24 mouse cellular contexts compared by ENCODE assay signal in genomic region chr4:13196752-13197151, GRCm38 (mm10).
"Had no signal": no experiment of that assay in that cellular context is flagged by ENCODE, and none has a peak within 500 bp of the region (broad histone marks: within the 10 kb centered on the region; RNA-seq: fewer than 3 reads in every experiment).

No protein-coding gene starts in this region.

- H3K9ac ChIP-seq: limb, embryonic 13.5 days; liver, embryonic 12.5 days; liver, embryonic 15.5 days; lung, embryonic 15.5 days; midbrain, embryonic 13.5 days; neural tube, embryonic 13.5 days; stomach, embryonic 15.5 days had no signal

- H3K9me3 ChIP-seq: limb, embryonic 10.5 days; limb, embryonic 13.5 days; liver, embryonic 12.5 days; liver, embryonic 15.5 days; lung, embryonic 15.5 days; megakaryocyte, embryonic 14.5 days; midbrain, embryonic 10.5 days; midbrain, embryonic 13.5 days; neural tube, embryonic 13.5 days; stomach, embryonic 15.5 days had no signal

- H3K36me3 ChIP-seq: limb, embryonic 10.5 days; limb, embryonic 13.5 days; liver, embryonic 12.5 days; liver, embryonic 15.5 days; lung, embryonic 15.5 days; midbrain, embryonic 10.5 days; midbrain, embryonic 13.5 days; neural tube, embryonic 13.5 days; stomach, embryonic 15.5 days had no signal

- H3K4me3 ChIP-seq: limb, embryonic 10.5 days; limb, embryonic 13.5 days; liver, embryonic 12.5 days; liver, embryonic 15.5 days; lung, embryonic 15.5 days; megakaryocyte, embryonic 14.5 days; midbrain, embryonic 10.5 days; midbrain, embryonic 13.5 days; myocyte; neural tube, embryonic 13.5 days; stomach, embryonic 15.5 days had no signal

- H3K4me2 ChIP-seq: limb, embryonic 13.5 days; liver, embryonic 12.5 days; liver, embryonic 15.5 days; lung, embryonic 15.5 days; midbrain, embryonic 13.5 days; neural tube, embryonic 13.5 days; stomach, embryonic 15.5 days had no signal

- H3K27ac ChIP-seq: limb, embryonic 10.5 days; limb, embryonic 13.5 days; liver, embryonic 12.5 days; liver, embryonic 15.5 days; lung, embryonic 15.5 days; midbrain, embryonic 10.5 days; midbrain, embryonic 13.5 days; neural tube, embryonic 13.5 days; stomach, embryonic 15.5 days had no signal

- DNase-seq: kidney, adult 9 months; kidney, postnatal 14 days; kidney, postnatal 4 days; layer of hippocampus, adult 9-11 months; liver; lung, adult 18-20 months; lung, postnatal 10 days; lung, postnatal 36 days; retina, postnatal 1 day; right cerebral cortex, postnatal 25 days; spleen, adult 18-20 months; thymus, postnatal 25 days had no signal

- H3K27me3 ChIP-seq: limb, embryonic 13.5 days; liver, embryonic 12.5 days; liver, embryonic 15.5 days; lung, embryonic 15.5 days; megakaryocyte, embryonic 14.5 days; midbrain, embryonic 13.5 days; neural tube, embryonic 13.5 days; stomach, embryonic 15.5 days had no signal

- ATAC-seq: liver, embryonic 12.5 days; midbrain, embryonic 13.5 days; midbrain, embryonic 16.5 days had no signal

- H3K4me1 ChIP-seq: limb, embryonic 10.5 days; limb, embryonic 13.5 days; liver, embryonic 12.5 days; liver, embryonic 15.5 days; lung, embryonic 15.5 days; megakaryocyte, embryonic 14.5 days; midbrain, embryonic 10.5 days; midbrain, embryonic 13.5 days; neural tube, embryonic 13.5 days; stomach, embryonic 15.5 days had no signal
